Mouse (Mus musculus) 3134 (cell line): ENCODE data around the gene Pnpla2.
A peak's percentile ranks its signal among the peaks of the same experiment; 100 is the strongest.

Experiments
- DNase-seq: peaks from one replicate; pipeline ENCODE4 v3.0.0-alpha.2; 2011; ENCODE audit warnings: low spot score; ENCODE audit not compliant: insufficient read length; ENCODE audit errors: extremely low read depth

The Pnpla2 gene

GRCm38 (mm10) chr7:141466607-141467148 lies 11.7 kb downstream of the Pnpla2 start:
- DNase-seq: no peak

DNA sequence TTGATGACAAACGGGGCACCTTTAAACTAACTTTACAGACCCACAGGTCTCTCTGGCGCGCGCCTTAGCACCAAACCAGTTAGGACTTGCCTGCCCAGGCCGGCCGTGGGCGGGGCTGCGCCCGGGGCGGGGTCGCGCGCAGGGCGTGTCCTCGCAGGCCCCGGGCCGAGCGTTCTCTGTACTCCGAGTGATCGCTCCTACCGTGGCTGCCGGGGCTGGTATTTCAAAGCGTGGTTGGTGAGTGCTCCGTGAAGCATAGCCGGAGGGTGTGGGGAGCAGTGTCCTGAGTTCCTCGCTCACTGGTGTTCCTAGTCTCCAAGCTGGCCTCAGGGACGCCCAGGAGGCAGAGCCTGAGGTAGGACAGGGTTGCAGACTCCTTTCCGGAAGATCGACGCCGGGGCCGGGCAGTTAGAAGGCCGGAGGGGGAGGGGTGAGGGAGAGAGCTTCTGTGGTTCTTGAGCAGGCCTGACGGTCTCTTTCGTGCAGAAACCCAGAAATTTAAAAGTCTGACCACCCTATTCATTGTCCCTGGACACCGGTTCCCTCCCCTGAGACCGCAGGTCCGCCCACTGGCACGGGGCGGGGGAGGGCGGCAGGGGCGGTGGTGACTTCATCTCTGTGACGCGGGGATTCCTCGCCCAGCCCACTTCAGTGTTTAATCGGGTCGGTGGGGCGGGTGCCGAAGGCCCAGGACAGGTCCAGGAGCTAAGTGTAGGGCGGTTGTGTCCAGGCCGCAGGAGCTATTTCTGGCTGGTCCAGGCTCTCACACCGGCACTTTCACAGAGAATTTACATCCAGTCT lies 12.4 kb downstream of the Pnpla2 start, which contains the start of gene Cd151:
Cd151 (plus strand) TSS at position 163 of the 801 bp plus-strand sequence.
- DNase-seq: peak; percentile 94

DNA sequence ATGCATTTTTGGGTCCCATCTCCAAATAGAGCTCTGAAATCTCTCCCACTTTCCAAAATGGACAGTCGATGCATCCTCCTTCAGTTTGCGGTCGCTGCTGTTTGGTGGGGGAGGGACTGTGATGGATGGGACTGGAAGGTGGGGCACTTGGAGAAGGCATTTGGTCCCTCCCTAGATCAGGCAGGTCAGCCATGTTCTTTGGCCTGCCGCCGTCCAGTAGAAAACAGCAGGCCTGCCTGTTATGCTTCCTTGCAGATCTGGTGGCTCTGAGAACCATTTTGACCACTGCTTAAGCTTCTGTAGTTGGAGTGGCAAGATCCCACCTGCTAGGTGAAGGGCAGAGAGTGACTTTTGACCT lies 13.1 kb downstream of the Pnpla2 start:
- peak; percentile 52 for DNase-seq

DNA sequence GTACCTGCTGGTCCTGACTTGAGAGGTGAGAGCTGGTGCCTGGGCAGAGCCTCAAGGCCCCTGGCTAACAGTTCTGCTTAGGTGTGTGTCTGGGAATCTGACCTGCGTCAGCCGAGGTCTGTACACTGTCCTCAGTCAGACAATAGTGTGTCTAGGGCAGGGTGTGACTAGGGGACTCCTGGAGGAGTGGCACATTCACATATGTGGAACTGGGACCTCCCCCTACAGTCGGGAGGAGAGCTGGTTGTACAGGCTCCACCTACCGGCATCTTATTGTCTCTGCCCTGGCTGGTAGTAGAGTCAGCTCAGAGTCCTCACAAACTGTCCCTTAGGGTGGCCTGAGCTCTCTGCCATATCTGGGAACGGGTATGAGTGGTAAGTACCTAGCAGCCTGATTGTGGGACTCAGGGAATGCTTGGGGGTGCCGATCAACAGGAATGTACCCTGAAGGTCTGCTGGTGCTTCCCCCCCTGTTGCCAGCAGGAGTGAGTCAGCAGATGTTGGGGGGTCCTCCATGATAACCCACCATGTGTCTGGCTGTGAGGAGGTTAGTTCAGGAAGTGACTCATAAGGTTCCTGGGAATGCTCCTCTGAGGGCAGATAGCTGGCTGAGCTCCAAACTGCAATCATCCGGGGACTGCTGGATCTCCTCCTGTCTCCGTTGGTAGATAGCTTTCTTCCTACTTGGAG lies 13.7 kb downstream of the Pnpla2 start:
- DNase-seq: peak; percentile 84

DNA sequence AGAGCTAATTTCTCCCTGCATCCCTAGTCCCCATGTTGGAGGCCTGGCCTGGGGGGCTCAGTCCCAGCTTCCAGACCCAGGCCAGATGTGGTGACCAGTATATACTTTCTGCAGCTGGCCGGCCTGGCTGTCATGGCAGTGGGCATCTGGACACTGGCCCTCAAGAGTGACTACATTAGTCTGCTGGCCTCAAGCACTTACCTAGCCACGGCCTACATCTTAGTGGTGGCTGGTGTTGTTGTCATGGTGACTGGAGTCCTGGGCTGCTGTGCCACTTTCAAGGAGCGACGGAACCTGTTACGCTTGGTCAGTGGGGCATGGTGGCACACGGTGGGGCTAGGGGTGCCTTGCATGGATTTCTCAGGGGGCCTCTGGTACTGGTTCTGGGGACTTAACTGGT lies 14.4 kb downstream of the Pnpla2 start:
- DNase-seq: peak; percentile 55

DNA sequence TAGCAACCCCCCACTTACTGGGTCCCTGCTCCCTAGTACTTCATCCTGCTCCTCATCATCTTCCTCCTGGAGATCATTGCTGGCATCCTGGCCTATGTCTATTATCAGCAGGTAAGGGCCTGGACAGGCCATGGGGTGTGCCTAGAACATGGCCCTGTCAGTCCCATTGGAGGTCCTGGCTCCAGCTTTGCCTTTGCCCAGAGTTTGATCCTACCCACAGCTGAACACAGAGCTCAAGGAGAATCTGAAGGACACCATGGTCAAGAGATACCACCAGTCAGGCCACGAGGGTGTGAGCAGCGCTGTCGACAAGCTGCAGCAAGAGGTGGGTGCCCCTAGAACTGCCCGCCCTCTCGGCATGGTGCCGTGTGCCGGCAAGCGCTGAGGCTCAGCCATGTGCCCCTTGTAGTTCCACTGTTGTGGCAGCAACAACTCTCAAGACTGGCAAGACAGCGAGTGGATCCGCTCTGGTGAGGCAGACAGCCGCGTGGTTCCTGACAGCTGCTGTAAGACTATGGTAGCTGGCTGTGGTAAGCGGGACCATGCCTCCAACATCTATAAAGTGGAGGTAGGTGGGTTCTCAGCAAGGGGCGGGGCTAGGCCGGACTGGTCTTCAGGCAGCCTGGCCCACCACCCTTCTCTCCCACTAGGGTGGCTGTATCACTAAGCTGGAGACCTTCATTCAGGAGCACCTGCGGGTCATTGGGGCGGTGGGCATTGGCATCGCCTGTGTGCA lies 15.1 kb downstream of the Pnpla2 start:
- DNase-seq: no peak

DNA sequence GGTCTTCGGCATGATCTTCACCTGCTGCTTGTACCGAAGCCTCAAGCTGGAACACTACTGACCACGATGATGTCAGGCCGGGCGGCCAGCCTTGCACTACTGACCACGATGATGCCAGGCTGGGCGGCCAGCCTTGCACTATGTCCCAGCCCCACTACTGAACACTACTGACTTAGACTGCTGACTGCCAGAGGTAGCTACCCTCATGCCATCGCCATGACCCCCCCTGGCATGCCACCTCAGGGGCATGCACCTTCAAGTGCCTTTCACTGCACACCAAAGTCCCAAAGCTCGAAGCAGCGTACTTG lies 15.6 kb downstream of the Pnpla2 start:
- DNase-seq: peak; percentile 51

DNA sequence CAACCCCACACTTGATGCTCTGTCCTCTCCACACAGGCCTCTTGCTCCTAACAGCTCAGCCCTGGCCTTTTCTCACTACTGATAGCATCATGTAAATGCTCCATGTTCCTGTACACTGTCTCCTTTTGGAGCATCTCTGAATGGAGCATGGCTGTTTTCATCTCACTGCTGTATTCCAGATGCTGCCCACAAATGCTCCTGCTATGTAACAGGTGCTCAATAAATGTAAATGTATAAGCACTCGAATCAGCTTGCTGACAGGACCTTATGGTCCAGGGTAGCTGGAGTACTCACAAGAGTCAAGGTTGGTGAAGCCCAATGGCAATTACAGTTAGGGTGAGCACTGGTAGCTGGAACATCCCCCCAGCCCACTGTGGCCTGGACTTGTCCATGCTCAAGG lies 16.2 kb downstream of the Pnpla2 start:
- no peak for DNase-seq

- DNase-seq: no peak
Observed at GRCm38 (mm10) chr7:141472226-141472625, 17.2 kb downstream of the Pnpla2 start.

DNA sequence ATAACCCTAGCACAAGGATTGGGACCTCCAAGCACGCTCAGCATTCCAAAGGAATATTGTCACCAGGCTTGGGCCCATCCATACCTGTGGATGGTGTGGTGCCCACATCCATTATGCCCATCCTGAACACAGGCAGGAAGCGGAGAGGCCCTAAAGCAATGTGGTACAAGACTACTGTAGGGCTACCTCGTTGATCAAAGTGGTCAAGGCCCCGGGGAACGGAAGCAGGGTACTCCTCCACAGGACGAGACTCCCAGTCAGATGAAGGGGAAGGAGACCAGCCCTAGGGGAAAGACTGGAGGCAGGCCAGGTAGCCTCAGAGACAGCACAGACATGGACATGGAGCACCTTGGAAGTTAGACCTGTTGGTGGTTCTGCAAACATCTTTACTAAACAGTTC lies 17.8 kb downstream of the Pnpla2 start:
- no peak for DNase-seq

DNA sequence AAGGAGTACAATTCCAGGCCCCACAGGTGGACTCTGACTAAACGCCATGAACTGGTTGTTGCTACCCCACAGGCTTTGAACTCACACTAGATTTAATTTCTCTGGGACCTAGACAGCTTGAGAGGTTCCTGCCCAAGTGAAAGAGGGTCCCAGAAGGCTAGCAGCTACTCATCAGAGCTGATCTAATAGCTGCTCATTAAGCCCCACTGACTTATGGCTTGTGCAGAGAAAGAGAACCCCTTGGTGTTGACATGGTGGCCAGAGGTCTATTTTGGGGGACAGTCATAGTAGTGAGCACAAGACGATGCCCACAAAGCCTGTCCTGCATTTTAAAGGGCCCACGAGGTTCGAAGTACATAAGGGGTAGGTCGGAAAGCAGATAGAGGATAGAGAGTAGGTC lies 19.2 kb downstream of the Pnpla2 start:
- no peak for DNase-seq

- peak; percentile 86 for DNase-seq
Observed at GRCm38 (mm10) chr7:141475011-141475804, 20.2 kb downstream of the Pnpla2 start, which contains the start of the genes Polr2l and Tspan4. Gene Polr2l, minus strand, starts transcription at chr7:141475132. Gene Tspan4, plus strand, starts transcription at chr7:141475240.

DNA sequence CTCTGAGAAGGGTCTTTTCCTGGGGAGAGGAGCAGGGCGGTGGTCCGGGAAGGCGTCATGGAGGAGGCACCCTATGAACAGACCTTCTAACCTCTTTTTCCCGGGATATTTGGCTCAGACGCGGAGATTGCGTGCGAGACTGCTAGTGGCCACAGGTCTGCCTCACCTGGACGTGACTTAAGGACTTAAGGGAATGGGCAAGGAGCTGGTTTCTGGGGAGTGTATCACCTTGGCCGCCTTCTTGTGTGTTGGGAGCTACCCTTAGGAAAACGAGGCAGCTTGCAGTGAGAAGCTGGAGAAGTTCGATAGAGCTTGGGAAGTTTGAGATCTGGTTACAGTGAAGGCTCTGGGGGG lies 20.8 kb downstream of the Pnpla2 start:
- no peak for DNase-seq

DNA sequence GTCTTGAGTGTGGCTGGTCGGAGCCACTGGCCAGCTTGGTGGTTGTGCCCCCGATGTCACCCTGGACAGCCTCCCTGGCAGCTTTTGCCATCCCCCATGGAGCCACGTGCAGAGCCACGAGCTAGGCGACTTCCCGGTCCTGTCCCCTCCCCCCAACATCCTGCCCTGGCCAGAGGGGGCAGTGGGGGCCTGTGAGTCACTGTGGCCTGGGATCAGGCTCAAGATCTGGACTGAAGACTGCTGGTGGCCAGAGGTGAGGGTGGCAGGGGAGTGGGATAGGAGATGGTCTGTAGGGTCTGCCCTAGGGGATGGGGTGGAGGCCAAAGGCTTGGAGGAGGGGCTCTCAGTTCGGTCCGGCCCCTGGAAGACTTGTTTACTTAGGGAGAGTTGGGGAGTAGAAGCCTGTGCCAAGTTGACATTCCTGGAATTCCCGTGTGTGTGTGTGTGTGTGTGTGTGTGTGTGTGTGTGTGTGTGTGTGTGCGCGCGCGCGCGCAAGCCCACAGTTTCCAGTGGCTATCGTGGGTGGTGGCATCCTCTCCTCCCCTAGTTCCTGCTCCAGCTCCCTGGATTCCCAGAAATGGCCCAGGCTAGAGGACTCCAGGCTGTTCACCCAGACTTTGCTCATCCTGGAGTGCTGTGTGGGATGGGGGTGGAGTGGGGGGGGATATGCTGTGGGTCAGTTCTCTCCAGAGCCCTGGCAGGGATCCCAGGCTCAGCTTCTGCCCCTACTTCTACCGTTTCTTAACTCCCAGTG lies 21.4 kb downstream of the Pnpla2 start:
- DNase-seq: peak; percentile 95

GRCm38 (mm10) chr7:141476981-141477370 lies 22.0 kb downstream of the Pnpla2 start:
- no peak for DNase-seq

DNA sequence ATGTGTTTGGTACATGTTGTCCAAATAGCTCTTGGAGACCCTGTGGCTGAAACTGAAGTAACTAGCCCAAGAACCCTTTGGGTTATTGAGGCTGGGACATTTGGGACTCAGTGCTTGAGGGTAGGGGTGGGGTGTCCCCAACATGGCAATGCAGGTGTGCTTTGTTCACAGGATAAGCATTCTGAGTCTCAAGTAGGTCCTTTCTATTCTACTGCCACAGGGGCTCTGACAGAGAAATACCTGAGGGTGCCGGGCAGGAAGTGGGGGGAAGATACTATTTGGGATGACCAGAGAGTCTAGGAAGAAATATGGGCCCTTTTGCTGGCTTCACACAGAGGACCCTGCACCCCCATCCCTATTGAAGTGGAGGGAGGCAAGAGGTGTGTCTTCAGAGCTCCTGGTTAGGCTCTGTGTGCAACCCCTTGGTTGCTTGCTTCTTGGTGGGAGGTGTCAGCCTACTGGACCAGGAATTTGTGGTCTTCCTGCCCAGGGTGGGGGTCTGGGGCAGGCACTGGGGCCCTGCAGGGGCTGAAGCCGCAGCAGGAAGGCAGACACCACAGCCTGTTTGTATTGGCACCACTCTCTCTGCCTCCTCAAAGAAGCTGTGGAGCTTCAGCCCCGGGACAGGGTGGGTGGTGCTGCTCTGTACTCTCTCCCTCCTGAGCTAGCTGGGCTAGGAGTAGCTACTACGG lies 22.7 kb downstream of the Pnpla2 start:
- peak; percentile 73 for DNase-seq

DNA sequence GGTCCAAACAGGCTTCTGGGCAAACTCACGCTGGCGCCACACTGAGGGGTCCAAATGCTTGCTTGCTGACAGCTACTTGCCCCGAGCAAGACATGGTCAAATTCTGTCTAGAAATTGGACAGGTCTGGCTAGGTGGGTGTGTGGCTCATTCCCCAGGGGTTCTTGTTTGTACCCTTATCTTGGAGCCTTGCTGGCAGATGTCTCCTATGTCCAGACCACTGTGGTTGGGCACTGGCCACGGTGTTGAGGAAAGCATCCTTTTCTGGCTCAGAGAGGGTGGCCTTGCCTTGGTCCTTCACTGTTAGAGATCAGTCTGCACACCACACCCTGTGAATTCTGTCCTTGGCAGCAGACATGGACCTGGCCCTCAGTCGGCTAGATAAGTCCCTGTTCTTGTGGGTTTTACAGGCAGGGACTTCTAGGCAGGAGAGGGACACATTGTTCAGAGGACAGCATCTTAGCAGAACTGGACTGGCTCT lies 23.3 kb downstream of the Pnpla2 start:
- DNase-seq: no peak

GRCm38 (mm10) chr7:141480842-141481497 lies 26.0 kb downstream of the Pnpla2 start:
- DNase-seq: no peak
